Mouse (Mus musculus): ENCODE results near the gene Golph3. TPM values are rescaled to one million over a fixed set of nuclear protein-coding genes. Genes with fewer than 3 reads are reported as not detected.

Golph3 gene
- polyA plus RNA-seq, 1 experiment = 124 TPM

DNA sequence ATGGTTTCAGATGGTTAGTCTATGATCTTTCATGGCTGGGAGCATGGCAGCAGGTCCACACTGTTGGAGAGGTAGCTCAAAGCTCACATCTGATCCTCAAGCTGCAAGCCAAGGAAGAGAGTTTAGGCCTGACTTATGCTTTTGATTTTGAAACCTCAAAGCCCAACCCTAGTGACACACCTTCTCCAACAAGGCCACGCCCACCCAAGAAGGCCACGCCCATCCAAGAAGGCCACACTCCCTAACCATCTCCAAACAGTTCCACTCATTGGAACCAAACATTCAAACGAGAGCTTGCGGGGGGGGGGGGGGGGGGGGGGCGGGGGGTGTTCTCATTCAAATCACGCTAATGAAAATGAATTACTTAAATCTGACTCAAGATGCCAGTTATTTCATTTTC lies 19.5 kb upstream of the Golph3 start:
- H3K9me3 ChIP-seq (replicated peaks; ENCODE audit: control insufficient read depth, insufficient read depth, low read length, poor library complexity, severe bottlenecking) = no peaks in the 10 kb centered on the region
- TF ChIP-seq CTCF (IDR thresholded peaks at IDR 0.05; ENCODE audit: low read depth, low read length) (no peak), POLR2A (IDR thresholded peaks at IDR 0.05; ENCODE audit: insufficient read depth, low read length) (no peak), EP300 (IDR thresholded peaks at IDR 0.05; ENCODE audit: insufficient read depth, low read depth, low read length) (no peak)
- no peak overlapping the region for H3K27ac ChIP-seq (ENCODE audit: insufficient read depth, low read length)
- peaks cover 5% of the 10 kb centered on the region for H3K4me1 ChIP-seq (ENCODE audit: control insufficient read depth, insufficient read depth, low read length)
- H3K36me3 ChIP-seq (ENCODE audit: control insufficient read depth, insufficient read depth, low read length, poor library complexity, severe bottlenecking) = no peaks in the 10 kb centered on the region
- no peaks in the 10 kb centered on the region for H3K27me3 ChIP-seq (ENCODE audit: control insufficient read depth, insufficient read depth, low read length, poor library complexity, severe bottlenecking)
- H3K4me3 ChIP-seq (ENCODE audit: low read depth, low read length) = no peak overlapping the region
- no peak overlapping the region for H3K9ac ChIP-seq (ENCODE audit: low read depth, poor library complexity, severe bottlenecking)

GRCm38 (mm10) chr15:12306188-12307071 lies 14.8 kb upstream of the Golph3 start:
- no peaks in the 10 kb centered on the region for H3K9me3 ChIP-seq (replicated peaks; ENCODE audit: control insufficient read depth, insufficient read depth, low read length, poor library complexity, severe bottlenecking)
- peaks cover 5% of the 10 kb centered on the region for H3K4me1 ChIP-seq (ENCODE audit: control insufficient read depth, insufficient read depth, low read length)
- no peak overlapping the region for H3K27ac ChIP-seq (ENCODE audit: insufficient read depth, low read length)
- no peaks in the 10 kb centered on the region for H3K36me3 ChIP-seq (ENCODE audit: control insufficient read depth, insufficient read depth, low read length, poor library complexity, severe bottlenecking)
- no peak overlapping the region for H3K9ac ChIP-seq (ENCODE audit: low read depth, poor library complexity, severe bottlenecking)
- 0 out of 2 replicates have a peak, but pooled peaks have one; percentile 38 for TF ChIP-seq EP300 (IDR thresholded peaks at IDR 0.05; ENCODE audit: insufficient read depth, low read depth, low read length)
- TF ChIP-seq POLR2A (IDR thresholded peaks at IDR 0.05; ENCODE audit: insufficient read depth, low read length) = no peak
- TF ChIP-seq CTCF (IDR thresholded peaks at IDR 0.05; ENCODE audit: low read depth, low read length) = no peak
- no peak overlapping the region for H3K4me3 ChIP-seq (ENCODE audit: low read depth, low read length)
- H3K27me3 ChIP-seq (ENCODE audit: control insufficient read depth, insufficient read depth, low read length, poor library complexity, severe bottlenecking) = no peaks in the 10 kb centered on the region

DNA sequence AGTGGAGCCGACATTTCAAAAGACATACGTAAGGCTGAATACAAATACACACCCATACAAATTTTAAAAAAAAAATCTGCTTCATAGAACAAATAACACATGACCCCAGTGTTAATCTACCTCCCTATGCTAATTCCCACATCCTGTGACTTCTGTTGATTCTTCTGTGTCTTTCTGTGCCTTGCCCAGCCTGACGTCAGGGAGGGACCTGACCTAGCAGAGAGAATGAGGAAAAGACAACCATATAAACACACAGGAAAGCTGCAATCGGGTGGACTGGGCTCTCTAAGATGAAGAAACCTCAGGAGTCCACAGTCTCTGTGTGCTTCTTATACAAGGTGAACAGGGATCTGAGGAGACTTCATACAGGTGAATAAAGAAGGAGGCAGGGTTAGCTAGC lies 14.1 kb upstream of the Golph3 start:
- no peaks in the 10 kb centered on the region for H3K27me3 ChIP-seq (ENCODE audit: control insufficient read depth, insufficient read depth, low read length, poor library complexity, severe bottlenecking)
- H3K27ac ChIP-seq (ENCODE audit: insufficient read depth, low read length) = no peak overlapping the region
- H3K9me3 ChIP-seq (replicated peaks; ENCODE audit: control insufficient read depth, insufficient read depth, low read length, poor library complexity, severe bottlenecking) = no peaks in the 10 kb centered on the region
- no peak for TF ChIP-seq POLR2A (IDR thresholded peaks at IDR 0.05; ENCODE audit: insufficient read depth, low read length)
- TF ChIP-seq EP300 (IDR thresholded peaks at IDR 0.05; ENCODE audit: insufficient read depth, low read depth, low read length) = no peak
- no peak for TF ChIP-seq CTCF (IDR thresholded peaks at IDR 0.05; ENCODE audit: low read depth, low read length)
- no peak overlapping the region for H3K9ac ChIP-seq (ENCODE audit: low read depth, poor library complexity, severe bottlenecking)
- H3K4me3 ChIP-seq (ENCODE audit: low read depth, low read length) = no peak overlapping the region
- no peaks in the 10 kb centered on the region for H3K36me3 ChIP-seq (ENCODE audit: control insufficient read depth, insufficient read depth, low read length, poor library complexity, severe bottlenecking)
- H3K4me1 ChIP-seq (ENCODE audit: control insufficient read depth, insufficient read depth, low read length) = peaks cover 4% of the 10 kb centered on the region

- Histone ChIP-seq H3K9ac (ENCODE audit: low read depth, poor library complexity, severe bottlenecking) (no peak overlapping the region), H3K4me1 (ENCODE audit: control insufficient read depth, insufficient read depth, low read length) (peaks cover 7% of the 10 kb centered on the region), H3K9me3 (replicated peaks; ENCODE audit: control insufficient read depth, insufficient read depth, low read length, poor library complexity, severe bottlenecking) (no peaks in the 10 kb centered on the region), H3K27ac (ENCODE audit: insufficient read depth, low read length) (no peak overlapping the region), H3K4me3 (ENCODE audit: low read depth, low read length) (no peak overlapping the region), H3K27me3 (ENCODE audit: control insufficient read depth, insufficient read depth, low read length, poor library complexity, severe bottlenecking) (no peaks in the 10 kb centered on the region), H3K36me3 (ENCODE audit: control insufficient read depth, insufficient read depth, low read length, poor library complexity, severe bottlenecking) (no peaks in the 10 kb centered on the region)
- TF ChIP-seq EP300 (IDR thresholded peaks at IDR 0.05; ENCODE audit: insufficient read depth, low read depth, low read length) (no peak), CTCF (IDR thresholded peaks at IDR 0.05; ENCODE audit: low read depth, low read length) (no peak), POLR2A (IDR thresholded peaks at IDR 0.05; ENCODE audit: insufficient read depth, low read length) (no peak)
These were observed 12.7 kb upstream of the Golph3 start for GRCm38 (mm10) chr15:12308539-12308938.

GRCm38 (mm10) chr15:12310676-12311075 lies 10.6 kb upstream of the Golph3 start:
- TF ChIP-seq EP300 (IDR thresholded peaks at IDR 0.05; ENCODE audit: insufficient read depth, low read depth, low read length) = no peak
- TF ChIP-seq POLR2A (IDR thresholded peaks at IDR 0.05; ENCODE audit: insufficient read depth, low read length) = no peak
- TF ChIP-seq CTCF (IDR thresholded peaks at IDR 0.05; ENCODE audit: low read depth, low read length) = no peak
- H3K4me1 ChIP-seq (ENCODE audit: control insufficient read depth, insufficient read depth, low read length) = peaks cover 7% of the 10 kb centered on the region
- no peak overlapping the region for H3K9ac ChIP-seq (ENCODE audit: low read depth, poor library complexity, severe bottlenecking)
- no peaks in the 10 kb centered on the region for H3K27me3 ChIP-seq (ENCODE audit: control insufficient read depth, insufficient read depth, low read length, poor library complexity, severe bottlenecking)
- no peaks in the 10 kb centered on the region for H3K36me3 ChIP-seq (ENCODE audit: control insufficient read depth, insufficient read depth, low read length, poor library complexity, severe bottlenecking)
- H3K9me3 ChIP-seq (replicated peaks; ENCODE audit: control insufficient read depth, insufficient read depth, low read length, poor library complexity, severe bottlenecking) = no peaks in the 10 kb centered on the region
- no peak overlapping the region for H3K27ac ChIP-seq (ENCODE audit: insufficient read depth, low read length)
- no peak overlapping the region for H3K4me3 ChIP-seq (ENCODE audit: low read depth, low read length)

- Histone ChIP-seq H3K36me3 (ENCODE audit: control insufficient read depth, insufficient read depth, low read length, poor library complexity, severe bottlenecking) (no peaks in the 10 kb centered on the region), H3K9me3 (replicated peaks; ENCODE audit: control insufficient read depth, insufficient read depth, low read length, poor library complexity, severe bottlenecking) (no peaks in the 10 kb centered on the region), H3K4me1 (ENCODE audit: control insufficient read depth, insufficient read depth, low read length) (peaks cover 5% of the 10 kb centered on the region)
These were observed 9.8 kb upstream of the Golph3 start for GRCm38 (mm10) chr15:12311465-12311864.

More at GRCm38 (mm10) chr15:12311465-12311864, 9.8 kb upstream of the Golph3 start:
- Histone ChIP-seq H3K27ac (ENCODE audit: insufficient read depth, low read length) (no peak overlapping the region), H3K9ac (ENCODE audit: low read depth, poor library complexity, severe bottlenecking) (no peak overlapping the region), H3K4me3 (ENCODE audit: low read depth, low read length) (no peak overlapping the region), H3K27me3 (ENCODE audit: control insufficient read depth, insufficient read depth, low read length, poor library complexity, severe bottlenecking) (no peaks in the 10 kb centered on the region)
- TF ChIP-seq EP300 (IDR thresholded peaks at IDR 0.05; ENCODE audit: insufficient read depth, low read depth, low read length) (no peak), POLR2A (IDR thresholded peaks at IDR 0.05; ENCODE audit: insufficient read depth, low read length) (no peak), CTCF (IDR thresholded peaks at IDR 0.05; ENCODE audit: low read depth, low read length) (no peak)

Measured in ES-Bruce4 (cell line).